Comparison of ENCODE assay signal across 20 mouse cellular contexts in genomic region chr4:99249358-99249757, GRCm38 (mm10). TPM values are rescaled to one million over a fixed set of nuclear protein-coding genes. Genes with fewer than 3 reads are reported as not detected.
A peak's percentile ranks its signal among the peaks of the same experiment; 100 is the strongest.
DNase-seq lines count a peak whose midpoint lies in the region; ATAC-seq and TF ChIP-seq lines count a peak whose summit lies in the region.
"Had no signal": no experiment of that assay in that cellular context is flagged by ENCODE, and none has a peak within 500 bp of the region (broad histone marks: within the 10 kb centered on the region; RNA-seq: fewer than 3 reads in every experiment).

No protein-coding gene starts in this region.

- no peak for ATAC-seq in midbrain, embryonic 11.5 days (ENCODE audit: low FRiP score)
- peak; percentile 93 for ATAC-seq in intestine, embryonic 16.5 days
- ATAC-seq: forebrain, embryonic 13.5 days; forebrain, embryonic 15.5 days had no signal

- H3K9ac ChIP-seq in midbrain, embryonic 11.5 days (ENCODE audit: low read length): no peak overlapping the region
- no peak overlapping the region for H3K9ac ChIP-seq in intestine, embryonic 16.5 days (ENCODE audit: low read depth, low read length)
- H3K9ac ChIP-seq: embryonic facial prominence, embryonic 12.5 days; forebrain, embryonic 13.5 days; forebrain, embryonic 15.5 days had no signal

- no peak overlapping the region for H3K27ac ChIP-seq in midbrain, embryonic 11.5 days (ENCODE audit: low read depth, low read length)
- no peak overlapping the region for H3K27ac ChIP-seq in midbrain, embryonic 10.5 days (replicated peaks)
- peak overlapping the region; percentile 85 for H3K27ac ChIP-seq in intestine, embryonic 16.5 days (ENCODE audit: low read length)
- peak overlapping the region; percentile 84 for H3K27ac ChIP-seq in small intestine, adult 2 months (ENCODE audit: insufficient read depth, low read depth, low read length)
- H3K27ac ChIP-seq in layer of hippocampus, adult 2 months: no peak overlapping the region
- H3K27ac ChIP-seq in hindbrain, embryonic 10.5 days: no peak overlapping the region
- H3K27ac ChIP-seq: embryonic facial prominence, embryonic 10.5 days; embryonic facial prominence, embryonic 12.5 days; forebrain, embryonic 13.5 days; forebrain, embryonic 15.5 days had no signal

- WGBS in midbrain, embryonic 11.5 days: 92% methylated on average over 3 of the region's 3 CpGs
- WGBS in midbrain, embryonic 10.5 days: 90% methylated on average over 3 of the region's 3 CpGs
- WGBS in intestine, embryonic 16.5 days: 72% methylated on average over 3 of the region's 3 CpGs
- WGBS in small intestine, adult 2 months: 27% methylated on average over 3 of the region's 3 CpGs
- 95% methylated on average over 3 of the region's 3 CpGs for WGBS in hindbrain, embryonic 10.5 days

- no peak for TF ChIP-seq POLR2A in small intestine, adult 2 months (IDR thresholded peaks at IDR 0.05; ENCODE audit: low read depth, low read length)

- no peaks in the 10 kb centered on the region for H3K36me3 ChIP-seq in midbrain, embryonic 11.5 days (ENCODE audit: control insufficient read depth, insufficient read depth, low read length)
- H3K36me3 ChIP-seq in midbrain, embryonic 10.5 days: no peaks in the 10 kb centered on the region
- H3K36me3 ChIP-seq in intestine, embryonic 16.5 days (ENCODE audit: control insufficient read depth, insufficient read depth, low read length): no peaks in the 10 kb centered on the region
- no peaks in the 10 kb centered on the region for H3K36me3 ChIP-seq in small intestine, adult 2 months (ENCODE audit: control insufficient read depth, insufficient read depth, low read length)
- H3K36me3 ChIP-seq in hindbrain, embryonic 10.5 days: no peaks in the 10 kb centered on the region
- H3K36me3 ChIP-seq: embryonic facial prominence, embryonic 10.5 days; embryonic facial prominence, embryonic 12.5 days; forebrain, embryonic 15.5 days had no signal

- no peaks in the 10 kb centered on the region for H3K4me1 ChIP-seq in midbrain, embryonic 11.5 days (ENCODE audit: control insufficient read depth, insufficient read depth, low read length)
- H3K4me1 ChIP-seq in midbrain, embryonic 10.5 days: no peaks in the 10 kb centered on the region
- peaks cover 3% of the 10 kb centered on the region for H3K4me1 ChIP-seq in intestine, embryonic 16.5 days (ENCODE audit: control insufficient read depth, insufficient read depth, low read length)
- H3K4me1 ChIP-seq in small intestine, adult 2 months (ENCODE audit: control insufficient read depth, insufficient read depth, insufficient read length, low read length): peaks cover 14% of the 10 kb centered on the region; the same call in 1 of the 2 replicates
- no peaks in the 10 kb centered on the region for H3K4me1 ChIP-seq in hindbrain, embryonic 10.5 days (replicated peaks)
- H3K4me1 ChIP-seq: embryonic facial prominence, embryonic 10.5 days; embryonic facial prominence, embryonic 12.5 days; forebrain, embryonic 13.5 days; forebrain, embryonic 15.5 days had no signal

- H3K9me3 ChIP-seq in midbrain, embryonic 11.5 days (ENCODE audit: control insufficient read depth, low read length): no peaks in the 10 kb centered on the region
- H3K9me3 ChIP-seq in midbrain, embryonic 10.5 days (replicated peaks): no peaks in the 10 kb centered on the region
- H3K9me3 ChIP-seq in intestine, embryonic 16.5 days (ENCODE audit: control insufficient read depth, low read length): no peaks in the 10 kb centered on the region
- H3K9me3 ChIP-seq in hindbrain, embryonic 10.5 days: no peaks in the 10 kb centered on the region
- H3K9me3 ChIP-seq: embryonic facial prominence, embryonic 10.5 days; embryonic facial prominence, embryonic 12.5 days; forebrain, embryonic 13.5 days; forebrain, embryonic 15.5 days had no signal

- no peak overlapping the region for H3K4me3 ChIP-seq in midbrain, embryonic 11.5 days (ENCODE audit: low read depth, low read length)
- H3K4me3 ChIP-seq in midbrain, embryonic 10.5 days: no peak overlapping the region
- no peak overlapping the region for H3K4me3 ChIP-seq in intestine, embryonic 16.5 days (ENCODE audit: low read length)
- no peak overlapping the region for H3K4me3 ChIP-seq in small intestine, adult 2 months (ENCODE audit: low read depth, low read length)
- no peak overlapping the region for H3K4me3 ChIP-seq in layer of hippocampus, adult 2 months
- H3K4me3 ChIP-seq in hindbrain, embryonic 10.5 days: no peak overlapping the region
- H3K4me3 ChIP-seq: embryonic facial prominence, embryonic 10.5 days; embryonic facial prominence, embryonic 12.5 days; forebrain, embryonic 13.5 days; forebrain, embryonic 15.5 days had no signal

- H3K27me3 ChIP-seq in midbrain, embryonic 11.5 days (ENCODE audit: control insufficient read depth, insufficient read depth, low read length): no peaks in the 10 kb centered on the region
- no peaks in the 10 kb centered on the region for H3K27me3 ChIP-seq in midbrain, embryonic 10.5 days (ENCODE audit: low read depth, poor library complexity, severe bottlenecking)
- H3K27me3 ChIP-seq in intestine, embryonic 16.5 days (replicated peaks; ENCODE audit: control insufficient read depth, insufficient read depth, low read length): no peaks in the 10 kb centered on the region
- no peaks in the 10 kb centered on the region for H3K27me3 ChIP-seq in small intestine, adult 2 months (ENCODE audit: control insufficient read depth, insufficient read depth, low read length)
- H3K27me3 ChIP-seq in hindbrain, embryonic 10.5 days (ENCODE audit: insufficient read depth, poor library complexity, severe bottlenecking): no peaks in the 10 kb centered on the region
- H3K27me3 ChIP-seq: embryonic facial prominence, embryonic 12.5 days; forebrain, embryonic 13.5 days; forebrain, embryonic 15.5 days had no signal

- no peak for TF ChIP-seq CTCF in small intestine, adult 2 months (IDR thresholded peaks at IDR 0.05; ENCODE audit: extremely low read depth, insufficient read length, insufficient replicate concordance, low read depth, low read length)
- no peak for TF ChIP-seq CTCF in layer of hippocampus, adult 2 months (conservative IDR thresholded peaks at IDR 0.05)

- peak; percentile 72 for DNase-seq in midbrain, embryonic 11.5 days (ENCODE audit: low spot score, missing footprints)
- no peak for DNase-seq in midbrain, embryonic 10.5 days (ENCODE audit: low spot score)
- DNase-seq in layer of hippocampus, adult 2 months (ENCODE audit: low spot score in 2 of 2): no peak
- no peak for DNase-seq in hindbrain, embryonic 10.5 days (ENCODE audit: low spot score)
- DNase-seq: adrenal gland, adult 2 months; adrenal gland, postnatal 10 days; adrenal gland, postnatal 25 days; cerebellum, adult 11-12 months; cerebellum, adult 2 months; cerebellum, adult 9-10 months; cerebellum, postnatal 10 days; cerebellum, postnatal 25 days had no signal

- H3K4me2 ChIP-seq in midbrain, embryonic 11.5 days: no peak overlapping the region
- peak overlapping the region; percentile 30; the same call in 1 of the 2 replicates for H3K4me2 ChIP-seq in intestine, embryonic 16.5 days (ENCODE audit: low read depth, low read length)
- H3K4me2 ChIP-seq: embryonic facial prominence, embryonic 12.5 days; forebrain, embryonic 13.5 days; forebrain, embryonic 15.5 days had no signal

RNA-seq across cellular contexts. Expression of gene Gm12689, which starts 46.3 kb away (rescaled TPM):
- polyA plus RNA-seq in midbrain, embryonic 11.5 days (2014; fragmentation: Nextera tagmentation; extraction: Ambion mirVana): 0.33 TPM in 1 of 2 replicates, not detected in the other
- polyA plus RNA-seq in midbrain, embryonic 10.5 days (2016; fragmentation: Nextera tagmentation; extraction: Ambion mirVana): not detected in 2 replicates
- 0.12 TPM in 1 of 2 replicates, not detected in the other for polyA plus RNA-seq in intestine, embryonic 16.5 days (2015; fragmentation: Nextera tagmentation; extraction: Ambion mirVana)
- 0.33 and 0.93 TPM in 2 replicates for polyA plus RNA-seq in small intestine, adult 2 months (2012; rRNA removed)
- total RNA-seq in layer of hippocampus, adult 2 months (2021): under 1 TPM; 0.61 to 0.82 TPM
- polyA plus RNA-seq in hindbrain, embryonic 10.5 days (2016; fragmentation: Nextera tagmentation; extraction: Ambion mirVana): 0.10 and 0.11 TPM in 2 replicates
- total RNA-seq: ES-E14, MEL had no signal
- polyA plus RNA-seq: embryonic facial prominence, embryonic 10.5 days had no signal

RNA-seq across cellular contexts. Expression of gene Atg4c, which starts 55.6 kb away (rescaled TPM):
- 13.7 and 16.7 TPM in 2 replicates for polyA plus RNA-seq in midbrain, embryonic 11.5 days (2014; fragmentation: Nextera tagmentation; extraction: Ambion mirVana)
- 11.6 and 15.2 TPM in 2 replicates for polyA plus RNA-seq in midbrain, embryonic 10.5 days (2016; fragmentation: Nextera tagmentation; extraction: Ambion mirVana)
- 15.0 and 15.7 TPM in 2 replicates for polyA plus RNA-seq in intestine, embryonic 16.5 days (2015; fragmentation: Nextera tagmentation; extraction: Ambion mirVana)
- 1.1 and 3.3 TPM in 2 replicates for polyA plus RNA-seq in small intestine, adult 2 months (2012; rRNA removed)
- total RNA-seq in layer of hippocampus, adult 2 months (2021): 10 to 100 TPM; 37.7 to 39.7 TPM
- polyA plus RNA-seq in hindbrain, embryonic 10.5 days (2016; fragmentation: Nextera tagmentation; extraction: Ambion mirVana): 11.8 and 13.0 TPM in 2 replicates

Comparison
In these comparisons a context has a peak if more than half of its experiments do, and no peak if none do; other contexts are left out.
1. H3K27ac ChIP-seq: peak in intestine, embryonic 16.5 days (single experiment) and small intestine, adult 2 months (single experiment); none in midbrain, embryonic 11.5 days (single experiment), midbrain, embryonic 10.5 days (single experiment), layer of hippocampus, adult 2 months (single experiment) and hindbrain, embryonic 10.5 days (single experiment).